Mouse (Mus musculus): ENCODE results near the gene Ppef2. TPM values are rescaled to one million over a fixed set of nuclear protein-coding genes. Genes with fewer than 3 reads are reported as not detected.

The Ppef2 gene
- polyA plus RNA-seq, 1 experiment from 2014 or later, result 0.48 TPM

- Histone ChIP-seq H3K4me2 (ENCODE audit: low read depth, low read length) (peak within 1 kb of the TSS; percentile 89), H3K4me3 (replicated peaks; ENCODE audit: low read length) (peak within 1 kb of the TSS; percentile 81), H3K27ac (ENCODE audit: low read length) (peak within 1 kb of the TSS; percentile 18), H3K4me1 (ENCODE audit: control insufficient read depth, insufficient read depth, low read length) (0 out of 2 replicates have a peak, but pooled peaks cover 9% of the 10 kb centered on the region), H3K27me3 (ENCODE audit: control insufficient read depth, insufficient read depth, low read length) (no peaks in the 10 kb centered on the region), H3K36me3 (ENCODE audit: control insufficient read depth, insufficient read depth, low read length) (no peaks in the 10 kb centered on the region), H3K9me3 (replicated peaks; ENCODE audit: control insufficient read depth, low read length) (no peaks in the 10 kb centered on the region), H3K9ac (ENCODE audit: low read length) (peak within 1 kb of the TSS; percentile 79)
- ATAC-seq (ENCODE audit: insufficient read depth, low FRiP score), result peak; percentile 95
- WGBS, result 2% methylated on average over 54 of the region's 54 CpGs
Observed at GRCm38 (mm10) chr5:92277437-92278394, 21.6 kb upstream of the Ppef2 start, which contains the start of gene Naaa. TSS of gene Naaa (minus strand) at chr5:92278170.

GRCm38 (mm10) chr5:92270496-92270895, 14.4 kb upstream of the Ppef2 start:
- Histone ChIP-seq H3K4me1 (ENCODE audit: control insufficient read depth, insufficient read depth, low read length) (no peaks in the 10 kb centered on the region), H3K36me3 (ENCODE audit: control insufficient read depth, insufficient read depth, low read length) (no peaks in the 10 kb centered on the region), H3K9me3 (replicated peaks; ENCODE audit: control insufficient read depth, low read length) (no peaks in the 10 kb centered on the region), H3K27ac (ENCODE audit: low read length) (no peak overlapping the region), H3K4me3 (replicated peaks; ENCODE audit: low read length) (no peak overlapping the region), H3K4me2 (ENCODE audit: low read depth, low read length) (no peak overlapping the region), H3K9ac (ENCODE audit: low read length) (no peak overlapping the region), H3K27me3 (ENCODE audit: control insufficient read depth, insufficient read depth, low read length) (no peaks in the 10 kb centered on the region)
- ATAC-seq (ENCODE audit: insufficient read depth, low FRiP score), result no peak
- WGBS, result 82% methylated on average over 7 of the region's 7 CpGs

- H3K27ac ChIP-seq (ENCODE audit: low read length), result no peak overlapping the region; the same call in 1 of the 2 replicates
Observed at GRCm38 (mm10) chr5:92263761-92264359, 7.8 kb upstream of the Ppef2 start.

GRCm38 (mm10) chr5:92262646-92263045, 6.6 kb upstream of the Ppef2 start:
- ATAC-seq (ENCODE audit: insufficient read depth, low FRiP score), result no peak
- H3K4me1 ChIP-seq (ENCODE audit: control insufficient read depth, insufficient read depth, low read length), result peaks cover 6% of the 10 kb centered on the region; the same call in 1 of the 2 replicates
- H3K4me3 ChIP-seq (replicated peaks; ENCODE audit: low read length), result no peak overlapping the region
- no peaks in the 10 kb centered on the region for H3K36me3 ChIP-seq (ENCODE audit: control insufficient read depth, insufficient read depth, low read length)
- no peaks in the 10 kb centered on the region for H3K27me3 ChIP-seq (ENCODE audit: control insufficient read depth, insufficient read depth, low read length)
- H3K9me3 ChIP-seq (replicated peaks; ENCODE audit: control insufficient read depth, low read length), result no peaks in the 10 kb centered on the region
- WGBS, result 85% methylated on average over 8 of the region's 8 CpGs
- no peak overlapping the region for H3K9ac ChIP-seq (ENCODE audit: low read length)
- no peak overlapping the region for H3K27ac ChIP-seq (ENCODE audit: low read length)
- H3K4me2 ChIP-seq (ENCODE audit: low read depth, low read length), result no peak overlapping the region

More at GRCm38 (mm10) chr5:92263761-92264359, 7.8 kb upstream of the Ppef2 start:
- WGBS, result 51% methylated on average over 4 of the region's 4 CpGs
- Histone ChIP-seq H3K4me3 (replicated peaks; ENCODE audit: low read length) (no peak overlapping the region), H3K9me3 (replicated peaks; ENCODE audit: control insufficient read depth, low read length) (no peaks in the 10 kb centered on the region), H3K27me3 (ENCODE audit: control insufficient read depth, insufficient read depth, low read length) (no peaks in the 10 kb centered on the region), H3K4me1 (ENCODE audit: control insufficient read depth, insufficient read depth, low read length) (peaks cover 6% of the 10 kb centered on the region; the same call in 1 of the 2 replicates), H3K4me2 (ENCODE audit: low read depth, low read length) (no peak overlapping the region), H3K9ac (ENCODE audit: low read length) (no peak overlapping the region), H3K36me3 (ENCODE audit: control insufficient read depth, insufficient read depth, low read length) (no peaks in the 10 kb centered on the region)
- peak; percentile 77; the same call in 1 of the 2 replicates for ATAC-seq (ENCODE audit: insufficient read depth, low FRiP score)

GRCm38 (mm10) chr5:92254476-92254875, 1.6 kb downstream of the Ppef2 start:
- no peak overlapping the region for H3K9ac ChIP-seq (ENCODE audit: low read length)
- H3K27me3 ChIP-seq (ENCODE audit: control insufficient read depth, insufficient read depth, low read length), result no peaks in the 10 kb centered on the region
- no peak overlapping the region for H3K27ac ChIP-seq (ENCODE audit: low read length)
- ATAC-seq (ENCODE audit: insufficient read depth, low FRiP score), result no peak
- 68% methylated on average over 6 of the region's 6 CpGs for WGBS
- no peak overlapping the region for H3K4me3 ChIP-seq (replicated peaks; ENCODE audit: low read length)
- H3K4me1 ChIP-seq (ENCODE audit: control insufficient read depth, insufficient read depth, low read length), result no peaks in the 10 kb centered on the region
- peaks cover 5% of the 10 kb centered on the region; the same call in 1 of the 2 replicates for H3K9me3 ChIP-seq (replicated peaks; ENCODE audit: control insufficient read depth, low read length)
- no peaks in the 10 kb centered on the region for H3K36me3 ChIP-seq (ENCODE audit: control insufficient read depth, insufficient read depth, low read length)
- H3K4me2 ChIP-seq (ENCODE audit: low read depth, low read length), result no peak overlapping the region

- Histone ChIP-seq H3K4me2 (ENCODE audit: low read depth, low read length) (peak overlapping the region; percentile 20; the same call in 1 of the 2 replicates), H3K27ac (ENCODE audit: low read length) (no peak overlapping the region), H3K9ac (ENCODE audit: low read length) (no peak overlapping the region), H3K4me1 (ENCODE audit: control insufficient read depth, insufficient read depth, low read length) (no peaks in the 10 kb centered on the region), H3K4me3 (replicated peaks; ENCODE audit: low read length) (no peak overlapping the region), H3K36me3 (ENCODE audit: control insufficient read depth, insufficient read depth, low read length) (no peaks in the 10 kb centered on the region), H3K27me3 (ENCODE audit: control insufficient read depth, insufficient read depth, low read length) (no peaks in the 10 kb centered on the region), H3K9me3 (replicated peaks; ENCODE audit: control insufficient read depth, low read length) (peaks cover 7% of the 10 kb centered on the region; the same call in 1 of the 2 replicates)
- no peak for ATAC-seq (ENCODE audit: insufficient read depth, low FRiP score)
- WGBS, result 18% methylated on average over 18 of the region's 18 CpGs
Observed at GRCm38 (mm10) chr5:92252797-92253343, 3.2 kb downstream of the Ppef2 start.

- no peak overlapping the region for H3K4me2 ChIP-seq (ENCODE audit: low read depth, low read length)
- WGBS, result 90% methylated on average over 6 of the region's 6 CpGs
Observed at GRCm38 (mm10) chr5:92252031-92252430, 4.0 kb downstream of the Ppef2 start.

GRCm38 (mm10) chr5:92248614-92249013, 7.5 kb downstream of the Ppef2 start:
- Histone ChIP-seq H3K4me2 (ENCODE audit: low read depth, low read length) (no peak overlapping the region), H3K36me3 (ENCODE audit: control insufficient read depth, insufficient read depth, low read length) (no peaks in the 10 kb centered on the region), H3K4me3 (replicated peaks; ENCODE audit: low read length) (no peak overlapping the region), H3K27ac (ENCODE audit: low read length) (no peak overlapping the region), H3K4me1 (ENCODE audit: control insufficient read depth, insufficient read depth, low read length) (no peaks in the 10 kb centered on the region), H3K9ac (ENCODE audit: low read length) (no peak overlapping the region), H3K9me3 (replicated peaks; ENCODE audit: control insufficient read depth, low read length) (peaks cover 7% of the 10 kb centered on the region; the same call in 1 of the 2 replicates), H3K27me3 (ENCODE audit: control insufficient read depth, insufficient read depth, low read length) (no peaks in the 10 kb centered on the region)
- ATAC-seq (ENCODE audit: insufficient read depth, low FRiP score), result no peak
- 87% methylated on average over 11 of the region's 11 CpGs for WGBS

More at GRCm38 (mm10) chr5:92252031-92252430, 4.0 kb downstream of the Ppef2 start:
- H3K4me3 ChIP-seq (replicated peaks; ENCODE audit: low read length), result no peak overlapping the region
- no peaks in the 10 kb centered on the region for H3K36me3 ChIP-seq (ENCODE audit: control insufficient read depth, insufficient read depth, low read length)
- H3K27me3 ChIP-seq (ENCODE audit: control insufficient read depth, insufficient read depth, low read length), result no peaks in the 10 kb centered on the region
- H3K27ac ChIP-seq (ENCODE audit: low read length), result no peak overlapping the region
- no peaks in the 10 kb centered on the region for H3K4me1 ChIP-seq (ENCODE audit: control insufficient read depth, insufficient read depth, low read length)
- peaks cover 7% of the 10 kb centered on the region; the same call in 1 of the 2 replicates for H3K9me3 ChIP-seq (replicated peaks; ENCODE audit: control insufficient read depth, low read length)
- no peak overlapping the region for H3K9ac ChIP-seq (ENCODE audit: low read length)
- no peak for ATAC-seq (ENCODE audit: insufficient read depth, low FRiP score)

All from stomach, embryonic 16.5 days (tissue).